Comparison of ENCODE assay signal across 40 mouse cellular contexts in the genomic region with DNA sequence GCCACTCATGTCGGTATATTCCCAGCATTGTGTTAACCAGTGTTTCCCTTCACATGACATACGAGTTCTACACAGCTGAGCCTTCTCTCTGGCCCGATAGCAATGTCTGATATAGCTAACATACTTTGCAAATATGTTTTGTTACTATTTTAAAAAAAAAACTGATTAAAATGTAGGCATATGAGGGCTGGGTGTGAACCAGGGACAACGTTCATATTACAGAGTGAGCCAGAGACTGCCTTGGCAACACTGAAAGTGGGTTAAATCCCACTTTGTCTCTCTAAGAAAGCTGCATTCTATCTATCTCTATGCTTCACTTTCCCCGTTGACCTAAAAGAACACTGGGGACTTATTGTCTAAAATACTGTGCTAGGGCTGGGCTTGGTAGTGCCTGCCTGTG. TPM values are rescaled to one million over a fixed set of nuclear protein-coding genes. Genes with fewer than 3 reads are reported as not detected.
"Had no signal": no experiment of that assay in that cellular context is flagged by ENCODE, and none has a peak within 500 bp of the region (broad histone marks: within the 10 kb centered on the region; RNA-seq: fewer than 3 reads in every experiment).

No protein-coding gene starts in this region.

- H3K9me3 ChIP-seq: heart, embryonic 13.5 days; heart, embryonic 15.5 days; hindbrain, embryonic 13.5 days; hindbrain, embryonic 15.5 days; kidney, embryonic 15.5 days; limb, embryonic 10.5 days; limb, embryonic 12.5 days; liver, embryonic 12.5 days had no signal

- DNase-seq: gastrocnemius, postnatal 14 days; gastrocnemius, postnatal 36 days; heart, adult 11 months; heart, adult 2 months; heart, postnatal 14 days; heart, postnatal 36 days; kidney, adult 11 months; kidney, adult 2 months; kidney, adult 9 months; kidney, postnatal 14 days; kidney, postnatal 36 days; layer of hippocampus, adult 9-11 months; liver had no signal

- ATAC-seq: hindbrain, postnatal 0 days; intestine, embryonic 16.5 days; liver, embryonic 12.5 days had no signal

- H3K9ac ChIP-seq: heart, embryonic 13.5 days; heart, embryonic 15.5 days; hindbrain, embryonic 13.5 days; hindbrain, embryonic 15.5 days; kidney, embryonic 15.5 days; limb, embryonic 12.5 days; liver, embryonic 12.5 days; liver, embryonic 14.5 days had no signal

- H3K4me2 ChIP-seq: heart, embryonic 11.5 days; heart, embryonic 13.5 days; heart, embryonic 15.5 days; hindbrain, embryonic 13.5 days; hindbrain, embryonic 15.5 days; kidney, embryonic 15.5 days; limb, embryonic 12.5 days; liver, embryonic 12.5 days had no signal

- H3K4me1 ChIP-seq: heart, embryonic 13.5 days; heart, embryonic 15.5 days; hindbrain, embryonic 15.5 days; liver, embryonic 12.5 days had no signal

- H3K27ac ChIP-seq: heart, adult 2 months; heart, embryonic 13.5 days; heart, embryonic 15.5 days; hindbrain, embryonic 13.5 days; hindbrain, embryonic 15.5 days; hindbrain, postnatal 0 days; kidney, embryonic 15.5 days; kidney, postnatal 0 days; left cerebral cortex, adult 2 months; limb, embryonic 10.5 days; limb, embryonic 12.5 days; liver, embryonic 12.5 days; liver, embryonic 14.5 days had no signal

- H3K27me3 ChIP-seq: heart, embryonic 13.5 days; heart, embryonic 15.5 days; hindbrain, embryonic 13.5 days; hindbrain, embryonic 15.5 days; kidney, embryonic 15.5 days; limb, embryonic 12.5 days; liver, embryonic 12.5 days had no signal

- H3K36me3 ChIP-seq: kidney, embryonic 15.5 days; limb, embryonic 10.5 days; limb, embryonic 12.5 days; liver, embryonic 12.5 days had no signal

- H3K4me3 ChIP-seq: heart, adult 2 months; heart, embryonic 13.5 days; heart, embryonic 15.5 days; hindbrain, embryonic 13.5 days; hindbrain, embryonic 15.5 days; kidney, embryonic 15.5 days; left cerebral cortex, adult 2 months; limb, embryonic 10.5 days; limb, embryonic 12.5 days; liver, embryonic 12.5 days had no signal

RNA-seq across cellular contexts. Expression of gene Armh2, which starts 11.9 kb away (rescaled TPM):
- total RNA-seq: gastrocnemius, adult 18-20 months; gastrocnemius, adult 8-10 months; gastrocnemius, postnatal 14 days; gastrocnemius, postnatal 36 days; heart, adult 2 months; heart, postnatal 14 days; heart, postnatal 36 days; hematopoietic stem cell, adult 5-6 weeks; hindbrain, postnatal 0 days; layer of hippocampus, adult 18-20 months; layer of hippocampus, adult 8-10 months; layer of hippocampus, postnatal 25 days; left cerebral cortex, adult 2 months; left cerebral cortex, postnatal 36 days had no signal
- polyA plus RNA-seq: gonadal fat pad, adult 2 months; heart, adult 2 months; heart, embryonic 11.5 days; heart, embryonic 13.5 days; heart, embryonic 15.5 days; heart, postnatal 0 days; hindbrain, embryonic 11.5 days; hindbrain, embryonic 13.5 days; hindbrain, embryonic 15.5 days; hindbrain, postnatal 0 days; intestine, embryonic 14.5 days; intestine, embryonic 16.5 days; kidney, adult 2 months; kidney, embryonic 15.5 days; kidney, postnatal 0 days; large intestine, adult 2 months; limb, embryonic 10.5 days; limb, embryonic 12.5 days; limb, embryonic 14.5 days; liver, embryonic 14.5 days had no signal
